Mouse (Mus musculus) embryonic facial prominence, embryonic 12.5 days (tissue): ENCODE data around the gene Cmtr1. TPM values are rescaled to one million over a fixed set of nuclear protein-coding genes. Genes with fewer than 3 reads are reported as not detected.

Experiments
- ATAC-seq: fragments of 200-750 bp; cut with Nextera tagmentation; 2 replicates; pipeline ENCODE4 v1.8.0; 2017; ENCODE audit not compliant: insufficient number of reproducible peaks, insufficient read depth, low FRiP score, low TSS enrichment
- H3K27ac ChIP-seq: fragments of 300-500 bp; sonication (generic); 2 replicates; pipeline ENCODE4 v1.5.1; 2016; ENCODE audit warnings: mild to moderate bottlenecking
- H3K27me3 ChIP-seq: fragments of 300-500 bp; sonication (generic); 2 replicates; pipeline ENCODE4 v1.6.1; 2016; ENCODE audit warnings: mild to moderate bottlenecking, moderate library complexity
- H3K36me3 ChIP-seq: fragments of 300-500 bp; sonication (generic); 2 replicates; pipeline ENCODE4 v1.6.1; 2016; ENCODE audit warnings: mild to moderate bottlenecking
- H3K4me1 ChIP-seq: fragments of 300-500 bp; sonication (generic); 2 replicates; pipeline ENCODE4 v1.6.1; 2016
- H3K4me2 ChIP-seq: fragments of 300-500 bp; sonication (generic); replicated peaks from 2 replicates; pipeline ENCODE4 v1.6.1; 2016; ENCODE audit warnings: mild to moderate bottlenecking, moderate library complexity
- H3K4me3 ChIP-seq: fragments of 300-500 bp; sonication (generic); 2 replicates; pipeline ENCODE4 v1.5.1; 2016; ENCODE audit warnings: mild to moderate bottlenecking
- H3K9ac ChIP-seq: fragments of 300-500 bp; sonication (generic); 2 replicates; pipeline ENCODE4 v1.6.1; 2016; ENCODE audit warnings: mild to moderate bottlenecking, moderate library complexity
- H3K9me3 ChIP-seq: fragments of 300-500 bp; sonication (generic); 2 replicates; pipeline ENCODE4 v1.6.1; 2016; ENCODE audit warnings: mild to moderate bottlenecking, moderate library complexity
- WGBS: fragments of 180-500 bp; shearing (Covaris S2); methylation state at CpG from one replicate; pipeline ENCODE4 v1.1.7; 2016; 5-methylcytosine and 5-hydroxymethylcytosine counted together
- polyA plus RNA-seq: library from polyadenylated mRNA; unstranded; fragments of >200 nt; fragmentation: Nextera tagmentation; extraction: Ambion mirVana; gene quantifications from 2 replicates; pipeline ENCODE4 v1.2.1, GENCODE M21; 2016

Cmtr1 gene
- polyA plus RNA-seq, 1 experiment from 2014 or later, result 147 TPM

DNA sequence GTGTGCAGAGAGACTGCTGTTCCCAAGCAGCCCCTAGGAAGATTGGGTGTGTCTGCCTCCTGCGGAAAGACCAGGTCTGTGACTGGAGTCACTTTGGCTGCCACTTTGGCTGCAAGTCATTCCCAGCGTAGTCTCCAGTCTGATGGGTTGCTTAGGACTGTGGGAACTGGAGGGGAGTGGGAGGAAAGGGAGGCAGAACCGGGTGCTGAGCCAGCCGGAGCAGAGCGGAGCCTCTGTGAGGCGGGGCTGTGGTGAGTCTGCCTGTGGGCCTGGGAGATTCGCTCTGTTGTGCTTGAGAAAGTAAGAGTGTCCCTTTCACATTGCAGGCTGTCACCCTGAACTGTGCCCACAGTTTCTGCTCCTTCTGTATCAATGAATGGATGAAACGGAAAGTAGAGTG, 24.9 kb upstream of the Cmtr1 start:
- no peaks in the 10 kb centered on the region for H3K4me1 ChIP-seq
- no peak overlapping the region for H3K9ac ChIP-seq
- ATAC-seq, result no peak
- H3K27ac ChIP-seq, result no peak overlapping the region
- no peaks in the 10 kb centered on the region for H3K27me3 ChIP-seq
- no peak overlapping the region for H3K4me2 ChIP-seq
- peaks cover 93% of the 10 kb centered on the region for H3K36me3 ChIP-seq
- WGBS, result 88% methylated on average over 8 of the region's 8 CpGs
- no peak overlapping the region for H3K4me3 ChIP-seq
- H3K9me3 ChIP-seq, result no peaks in the 10 kb centered on the region

DNA sequence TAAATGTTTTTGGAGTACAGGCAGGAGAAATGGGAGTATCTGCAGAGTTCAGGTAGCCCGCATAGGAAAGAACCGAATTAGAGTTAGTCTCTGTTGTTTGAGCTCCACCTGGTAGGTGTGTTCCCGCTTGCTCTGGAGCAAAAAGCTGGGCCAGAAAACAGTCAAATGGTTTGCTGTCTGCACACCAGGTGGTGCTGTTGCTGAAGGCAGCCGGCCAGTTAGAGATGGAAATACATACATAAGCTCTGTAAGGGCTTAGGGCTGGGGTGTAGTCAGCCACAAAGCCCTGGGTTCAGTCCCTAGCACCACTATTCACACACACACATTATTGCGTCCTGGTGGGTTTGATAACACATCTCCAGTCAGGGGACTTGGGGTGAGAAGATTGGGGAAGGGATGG, 24.3 kb upstream of the Cmtr1 start:
- Histone ChIP-seq H3K27me3 (no peaks in the 10 kb centered on the region), H3K9ac (no peak overlapping the region), H3K9me3 (no peaks in the 10 kb centered on the region), H3K4me3 (no peak overlapping the region), H3K27ac (no peak overlapping the region), H3K36me3 (peaks cover 93% of the 10 kb centered on the region), H3K4me1 (no peaks in the 10 kb centered on the region), H3K4me2 (no peak overlapping the region)
- WGBS, result 79% methylated on average over 5 of the region's 5 CpGs
- ATAC-seq, result no peak

DNA sequence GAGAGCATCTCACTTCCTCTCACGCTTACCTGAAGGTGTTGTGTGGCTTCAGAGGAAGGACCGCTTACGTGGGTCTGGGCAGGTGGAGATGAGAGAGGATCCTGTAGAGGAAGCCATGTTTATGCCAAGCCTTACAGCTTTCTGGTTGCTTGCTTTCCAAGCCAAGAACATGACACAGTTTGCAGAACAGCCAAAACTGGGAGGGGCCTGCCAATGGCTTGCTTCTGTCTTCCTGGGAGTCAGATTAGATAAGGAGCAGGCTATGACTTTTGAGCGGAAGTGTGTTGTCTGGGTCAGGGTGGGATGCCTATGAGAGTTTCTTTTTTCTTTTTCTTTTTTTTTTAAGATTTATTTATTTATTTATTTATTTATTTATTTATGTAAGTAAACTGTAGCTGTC, 23.0 kb upstream of the Cmtr1 start:
- Histone ChIP-seq H3K9me3 (no peaks in the 10 kb centered on the region), H3K4me1 (no peaks in the 10 kb centered on the region), H3K4me3 (no peak overlapping the region), H3K27me3 (no peaks in the 10 kb centered on the region), H3K4me2 (no peak overlapping the region), H3K36me3 (peaks cover 94% of the 10 kb centered on the region), H3K27ac (no peak overlapping the region), H3K9ac (no peak overlapping the region)
- WGBS, result 97% methylated on average over 4 of the region's 4 CpGs
- no peak for ATAC-seq

DNA sequence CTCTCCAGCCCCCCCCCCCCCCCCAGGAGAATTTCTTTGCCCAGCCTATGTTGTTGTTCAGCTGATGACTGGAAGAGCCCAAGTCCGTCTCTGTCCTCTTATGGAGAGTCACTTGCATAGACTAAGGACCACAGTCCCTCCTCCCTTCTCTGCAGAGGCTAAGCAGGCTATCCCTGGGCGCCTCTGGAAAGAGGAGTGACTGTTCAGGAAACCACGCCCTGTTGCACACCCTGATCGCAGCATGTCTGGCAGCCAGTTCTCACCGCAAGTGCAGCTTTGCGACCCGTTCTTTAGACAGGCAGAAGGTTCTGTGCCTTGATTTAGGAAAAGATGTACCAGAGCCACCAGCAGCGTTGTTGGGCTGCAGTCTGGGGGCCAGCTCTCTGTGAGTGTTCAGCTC, 22.5 kb upstream of the Cmtr1 start:
- Histone ChIP-seq H3K9me3 (no peaks in the 10 kb centered on the region), H3K4me2 (no peak overlapping the region), H3K9ac (no peak overlapping the region), H3K36me3 (peaks cover 92% of the 10 kb centered on the region), H3K4me3 (no peak overlapping the region), H3K27me3 (no peaks in the 10 kb centered on the region), H3K4me1 (no peaks in the 10 kb centered on the region), H3K27ac (no peak overlapping the region)
- ATAC-seq, result no peak
- 85% methylated on average over 8 of the region's 8 CpGs for WGBS

DNA sequence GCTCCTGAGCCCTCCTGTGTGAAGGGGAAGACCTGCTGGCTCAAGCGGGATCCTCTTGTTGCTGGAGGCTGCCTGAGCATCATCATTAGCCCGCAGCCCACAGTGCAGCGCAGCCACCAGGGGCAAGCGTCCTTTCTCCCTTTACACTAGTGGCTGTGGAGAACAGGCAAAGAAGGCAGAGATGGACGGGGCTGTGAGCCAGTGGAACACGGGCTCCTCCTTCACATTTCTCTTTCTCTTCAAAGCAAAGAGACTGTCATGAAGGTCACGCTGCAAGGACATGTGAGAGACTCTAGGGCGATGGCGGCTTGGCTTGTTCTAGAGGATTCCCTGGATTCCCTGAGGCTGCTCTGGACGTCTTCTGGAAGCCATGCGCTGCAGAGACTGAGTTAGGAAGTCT, 19.4 kb upstream of the Cmtr1 start:
- no peak overlapping the region for H3K4me3 ChIP-seq
- no peaks in the 10 kb centered on the region for H3K4me1 ChIP-seq
- no peak for ATAC-seq
- no peaks in the 10 kb centered on the region for H3K9me3 ChIP-seq
- H3K27ac ChIP-seq, result no peak overlapping the region
- H3K9ac ChIP-seq, result no peak overlapping the region
- H3K4me2 ChIP-seq, result no peak overlapping the region
- no peaks in the 10 kb centered on the region for H3K27me3 ChIP-seq
- 96% methylated on average over 11 of the region's 11 CpGs for WGBS
- H3K36me3 ChIP-seq, result peaks cover 64% of the 10 kb centered on the region

DNA sequence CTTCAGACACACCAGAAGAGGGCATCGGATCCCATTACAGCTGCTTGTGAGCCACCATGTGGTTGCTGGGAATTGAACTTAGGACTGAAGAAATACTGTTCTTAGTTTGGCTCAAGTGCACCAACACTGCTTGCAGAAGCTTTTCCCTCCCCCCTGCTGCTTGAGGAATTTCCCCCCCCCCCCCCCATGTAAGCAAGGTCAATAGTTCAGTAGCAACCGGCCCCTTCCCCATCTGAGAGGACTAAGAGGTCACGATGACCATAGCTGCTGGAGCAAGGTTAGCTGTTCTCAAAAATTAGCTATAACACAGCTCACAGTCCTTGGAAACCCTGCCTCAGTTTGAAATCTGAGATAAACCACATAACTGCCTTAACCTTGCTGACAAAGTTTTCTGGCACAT, 18.2 kb upstream of the Cmtr1 start:
- peaks cover 60% of the 10 kb centered on the region for H3K36me3 ChIP-seq
- H3K9me3 ChIP-seq, result no peaks in the 10 kb centered on the region
- ATAC-seq, result no peak
- H3K4me2 ChIP-seq, result no peak overlapping the region
- H3K27me3 ChIP-seq, result no peaks in the 10 kb centered on the region
- H3K9ac ChIP-seq, result no peak overlapping the region
- WGBS, result 64% methylated on average over 3 of the region's 3 CpGs
- no peaks in the 10 kb centered on the region for H3K4me1 ChIP-seq
- H3K27ac ChIP-seq, result no peak overlapping the region
- H3K4me3 ChIP-seq, result no peak overlapping the region

DNA sequence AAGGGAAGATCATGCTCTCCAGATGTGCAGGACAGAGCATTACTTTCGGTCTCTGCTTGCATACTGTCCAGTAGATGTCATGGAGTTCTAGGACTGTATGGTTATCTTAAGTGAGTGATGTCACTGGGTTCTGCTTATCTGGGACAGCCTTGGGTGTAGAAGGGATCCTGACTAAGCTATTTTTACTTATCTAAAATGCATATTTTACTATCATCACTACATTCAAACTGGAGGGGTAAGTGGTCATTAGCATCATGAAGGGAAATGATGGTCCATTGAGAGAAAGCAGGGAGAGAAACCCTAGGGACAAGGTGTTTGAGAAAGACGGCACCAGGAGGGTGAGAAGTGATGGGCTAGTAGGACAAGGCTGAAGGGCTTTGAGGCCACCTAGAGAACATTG, 2.1 kb upstream of the Cmtr1 start:
- H3K9ac ChIP-seq, result no peak overlapping the region
- no peak overlapping the region for H3K4me2 ChIP-seq
- H3K27ac ChIP-seq, result no peak overlapping the region
- no peak overlapping the region for H3K4me3 ChIP-seq
- ATAC-seq, result no peak
- H3K27me3 ChIP-seq, result no peaks in the 10 kb centered on the region
- no peaks in the 10 kb centered on the region for H3K9me3 ChIP-seq
- peaks cover 7% of the 10 kb centered on the region for H3K4me1 ChIP-seq
- WGBS, result 76% methylated on average over 2 of the region's 2 CpGs
- peaks cover 5% of the 10 kb centered on the region; the same call in 1 of the 2 replicates for H3K36me3 ChIP-seq

DNA sequence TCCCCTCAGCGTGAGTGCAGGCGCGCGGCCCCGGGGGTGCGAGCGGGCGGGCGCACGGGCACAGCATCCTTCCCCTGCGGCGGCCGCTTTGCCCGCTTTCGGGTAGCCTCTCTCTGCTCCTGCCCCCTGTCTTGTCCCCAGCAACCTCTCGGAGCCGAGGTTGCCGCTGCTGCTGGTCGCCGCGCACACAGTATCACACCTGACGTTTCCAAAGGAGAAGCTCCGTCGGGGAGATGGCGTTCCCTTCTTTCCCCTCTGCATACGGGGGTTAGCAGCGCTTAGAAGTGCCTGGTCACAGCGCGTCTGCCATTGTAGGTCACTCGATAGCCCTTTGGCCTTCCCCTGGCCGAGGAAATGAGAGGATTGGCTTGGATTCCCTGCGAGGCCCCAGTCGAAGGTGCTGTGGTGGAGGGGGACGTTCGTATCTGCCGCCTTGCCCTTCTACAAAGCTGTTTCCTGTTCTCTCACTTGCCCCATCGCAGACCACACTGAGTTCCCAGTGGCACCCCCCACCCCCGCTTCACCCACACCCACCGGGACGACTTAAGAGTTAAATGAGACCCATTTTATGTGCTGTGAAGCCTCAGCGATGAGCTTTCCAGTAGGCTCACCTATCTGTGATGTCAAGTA, 482 bp downstream of the Cmtr1 start:
- H3K27me3 ChIP-seq, result no peaks in the 10 kb centered on the region
- H3K9ac ChIP-seq, result peak overlapping the region; percentile 99
- H3K27ac ChIP-seq, result peak overlapping the region; percentile 90
- peaks cover 19% of the 10 kb centered on the region for H3K36me3 ChIP-seq
- peak overlapping the region; percentile 98 for H3K4me3 ChIP-seq
- ATAC-seq, result no peak
- peaks cover 7% of the 10 kb centered on the region for H3K4me1 ChIP-seq
- peak overlapping the region; percentile 78 for H3K4me2 ChIP-seq
- H3K9me3 ChIP-seq, result no peaks in the 10 kb centered on the region
- under 1% methylated on average over 41 of the region's 41 CpGs for WGBS

DNA sequence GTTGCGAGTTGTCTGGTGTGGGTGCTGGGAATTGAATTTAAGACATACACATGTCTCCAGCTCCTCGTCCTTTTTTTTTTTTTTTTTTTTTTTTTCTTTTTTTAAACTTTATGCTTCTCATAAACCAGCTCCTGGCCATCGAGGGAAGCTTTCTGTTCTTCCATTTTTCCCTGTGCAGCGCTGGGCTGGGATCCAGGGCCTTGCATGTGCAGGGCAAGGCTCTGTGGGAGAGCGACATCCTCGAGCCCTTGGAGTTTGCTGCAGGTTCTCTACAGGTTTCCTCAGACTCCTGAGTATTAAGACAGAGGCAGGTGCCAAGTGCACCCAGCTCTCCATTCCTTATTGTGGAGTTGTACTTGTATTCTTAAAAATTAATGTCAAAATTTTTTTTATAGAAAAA, 1.8 kb downstream of the Cmtr1 start:
- no peak overlapping the region for H3K4me3 ChIP-seq
- H3K9me3 ChIP-seq, result no peaks in the 10 kb centered on the region
- peaks cover 24% of the 10 kb centered on the region for H3K36me3 ChIP-seq
- WGBS, result 88% methylated on average over 6 of the region's 6 CpGs
- no peaks in the 10 kb centered on the region for H3K27me3 ChIP-seq
- H3K27ac ChIP-seq, result no peak overlapping the region
- no peak for ATAC-seq
- no peak overlapping the region for H3K4me2 ChIP-seq
- H3K4me1 ChIP-seq, result peaks cover 7% of the 10 kb centered on the region
- H3K9ac ChIP-seq, result no peak overlapping the region

DNA sequence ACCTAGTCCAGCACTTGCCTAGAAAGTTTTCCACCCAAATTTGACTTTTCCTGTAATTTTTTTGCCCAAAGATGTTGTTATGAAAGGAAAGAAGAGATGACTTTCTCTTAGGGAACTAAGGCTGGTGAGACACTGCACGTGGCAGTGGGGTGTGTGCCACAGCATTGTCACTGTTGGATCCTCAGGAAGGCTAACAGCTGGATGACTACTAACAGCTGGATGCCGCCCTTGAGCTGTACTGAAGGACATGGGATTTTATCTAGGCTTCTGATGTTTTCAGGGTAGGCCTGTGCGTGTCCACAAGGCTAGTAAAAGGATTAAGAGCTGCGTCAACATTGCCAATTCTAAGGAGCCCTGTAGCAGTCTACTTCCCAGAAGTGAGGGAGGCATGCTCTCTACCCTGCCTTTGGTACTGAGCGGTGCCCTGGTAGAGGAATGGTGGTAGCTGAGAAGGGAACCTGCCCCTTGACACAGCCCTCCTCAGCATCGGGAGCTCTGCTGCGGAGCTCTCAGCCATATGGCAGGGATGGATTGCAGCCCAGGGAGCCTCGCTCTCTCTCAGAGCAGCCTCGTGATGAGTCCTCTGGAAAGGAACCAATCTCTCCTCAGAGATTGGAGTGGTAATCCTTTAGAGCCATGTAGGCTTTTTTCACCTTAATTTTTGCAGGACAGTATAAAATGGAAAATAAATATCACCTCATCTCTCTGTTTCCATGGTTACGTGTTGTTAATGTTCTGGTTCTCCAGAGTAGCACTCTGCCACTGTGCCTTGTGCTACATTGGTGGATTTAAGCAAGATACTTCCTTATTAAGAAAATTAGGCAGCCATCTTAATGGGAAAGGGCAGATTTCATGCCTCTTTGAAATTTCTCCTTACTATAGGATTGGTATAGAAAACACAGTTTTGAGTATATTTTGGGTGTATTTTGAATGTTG, 7.9 kb downstream of the Cmtr1 start:
- H3K27ac ChIP-seq, result no peak overlapping the region
- no peak overlapping the region for H3K4me3 ChIP-seq
- no peaks in the 10 kb centered on the region for H3K4me1 ChIP-seq
- H3K4me2 ChIP-seq, result no peak overlapping the region
- peaks cover 50% of the 10 kb centered on the region for H3K36me3 ChIP-seq
- no peaks in the 10 kb centered on the region for H3K27me3 ChIP-seq
- no peak overlapping the region for H3K9ac ChIP-seq
- 88% methylated on average over 10 of the region's 10 CpGs for WGBS
- H3K9me3 ChIP-seq, result no peaks in the 10 kb centered on the region
- no peak for ATAC-seq

DNA sequence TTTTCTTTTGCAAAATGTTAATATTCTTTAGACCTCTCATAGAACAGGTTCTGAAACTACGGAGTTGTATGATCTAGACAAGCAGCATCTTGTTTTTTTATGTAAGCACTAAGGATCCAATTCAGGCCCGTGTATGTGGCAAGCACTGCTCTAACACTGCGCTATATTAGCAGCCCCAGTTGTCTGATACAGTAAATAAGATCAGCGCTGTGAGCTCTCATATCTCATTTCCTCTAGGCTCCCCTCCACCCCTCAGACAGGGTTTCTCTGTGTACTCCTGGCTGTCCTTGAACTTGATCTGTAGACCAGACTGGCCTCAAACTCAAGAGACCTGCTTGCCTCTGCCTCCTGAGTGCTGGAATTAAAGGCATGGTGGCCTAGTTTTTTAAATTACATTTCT, 8.6 kb downstream of the Cmtr1 start:
- 90% methylated on average over 4 of the region's 4 CpGs for whole genome bisulfite sequencing
- Histone ChIP-seq H3K4me2 (no peak overlapping the region), H3K9ac (no peak overlapping the region), H3K4me3 (no peak overlapping the region), H3K4me1 (no peaks in the 10 kb centered on the region), H3K36me3 (peaks cover 54% of the 10 kb centered on the region), H3K9me3 (no peaks in the 10 kb centered on the region), H3K27me3 (no peaks in the 10 kb centered on the region), H3K27ac (no peak overlapping the region)
- no peak for ATAC-seq

DNA sequence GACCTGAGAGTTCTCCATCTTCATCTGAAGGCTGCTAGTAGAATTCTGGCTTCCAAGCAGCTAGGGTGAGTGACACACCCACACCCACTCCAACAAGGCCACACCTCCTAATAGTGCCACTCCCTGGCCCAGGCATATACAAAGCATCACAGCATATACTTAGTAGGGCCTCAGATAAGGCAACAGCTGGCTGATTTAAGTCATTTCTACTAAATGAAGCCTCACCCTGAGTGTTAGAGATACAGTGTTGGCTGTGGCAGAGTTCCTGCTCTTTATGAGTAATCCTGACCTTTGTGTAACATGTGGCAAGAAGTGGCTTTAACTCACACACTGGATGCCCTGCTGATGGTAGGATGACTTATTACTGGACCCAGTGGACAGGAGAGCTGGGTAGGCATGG, 9.5 kb downstream of the Cmtr1 start:
- Histone ChIP-seq H3K9me3 (no peaks in the 10 kb centered on the region), H3K9ac (no peak overlapping the region), H3K4me2 (no peak overlapping the region), H3K36me3 (peaks cover 52% of the 10 kb centered on the region), H3K4me3 (no peak overlapping the region), H3K4me1 (no peaks in the 10 kb centered on the region), H3K27ac (no peak overlapping the region), H3K27me3 (no peaks in the 10 kb centered on the region)
- no peak for ATAC-seq
